Mouse (Mus musculus) forebrain, embryonic 10.5 days (tissue): ENCODE results near the gene Ccl22. TPM values are rescaled to one million over a fixed set of nuclear protein-coding genes. Genes with fewer than 3 reads are reported as not detected.

Source experiments
- DNase-seq: peaks from one replicate; pipeline ENCODE4 v3.0.0-alpha.2; 2017; ENCODE audit warnings: low spot score; ENCODE audit errors: extremely low spot score
- H3K27ac ChIP-seq: fragments of 300-500 bp; sonication (generic); 2 replicates; pipeline ENCODE4 v1.5.1; 2016; ENCODE audit warnings: mild to moderate bottlenecking
- H3K27me3 ChIP-seq: fragments of 300-500 bp; sonication (generic); 2 replicates; pipeline ENCODE4 v1.6.1; 2016; ENCODE audit warnings: mild to moderate bottlenecking; ENCODE audit not compliant: poor library complexity, severe bottlenecking
- H3K36me3 ChIP-seq: fragments of 300-500 bp; sonication (generic); replicated peaks from 2 replicates; pipeline ENCODE4 v1.6.1; 2016; ENCODE audit warnings: mild to moderate bottlenecking, moderate library complexity
- H3K4me1 ChIP-seq: fragments of 300-500 bp; sonication (generic); 2 replicates; pipeline ENCODE4 v1.6.1; 2016
- H3K4me3 ChIP-seq: fragments of 300-500 bp; sonication (generic); 2 replicates; pipeline ENCODE4 v1.5.1; 2016; ENCODE audit warnings: mild to moderate bottlenecking, moderate library complexity
- H3K9me3 ChIP-seq: fragments of 300-500 bp; sonication (generic); 2 replicates; pipeline ENCODE4 v1.6.1; 2016; ENCODE audit warnings: mild to moderate bottlenecking, moderate library complexity
- WGBS: fragments of 180-500 bp; shearing (Covaris S2); methylation state at CpG from one replicate; pipeline ENCODE4 v1.1.7; 2016; 5-methylcytosine and 5-hydroxymethylcytosine counted together
- polyA plus RNA-seq: library from polyadenylated mRNA; unstranded; fragments of >200 nt; fragmentation: Nextera tagmentation; extraction: Ambion mirVana; gene quantifications from 2 replicates; pipeline ENCODE4 v1.2.1, GENCODE M21; 2016

The Ccl22 gene
- polyA plus RNA-seq, 1 experiment from 2014 or later: not detected

DNA sequence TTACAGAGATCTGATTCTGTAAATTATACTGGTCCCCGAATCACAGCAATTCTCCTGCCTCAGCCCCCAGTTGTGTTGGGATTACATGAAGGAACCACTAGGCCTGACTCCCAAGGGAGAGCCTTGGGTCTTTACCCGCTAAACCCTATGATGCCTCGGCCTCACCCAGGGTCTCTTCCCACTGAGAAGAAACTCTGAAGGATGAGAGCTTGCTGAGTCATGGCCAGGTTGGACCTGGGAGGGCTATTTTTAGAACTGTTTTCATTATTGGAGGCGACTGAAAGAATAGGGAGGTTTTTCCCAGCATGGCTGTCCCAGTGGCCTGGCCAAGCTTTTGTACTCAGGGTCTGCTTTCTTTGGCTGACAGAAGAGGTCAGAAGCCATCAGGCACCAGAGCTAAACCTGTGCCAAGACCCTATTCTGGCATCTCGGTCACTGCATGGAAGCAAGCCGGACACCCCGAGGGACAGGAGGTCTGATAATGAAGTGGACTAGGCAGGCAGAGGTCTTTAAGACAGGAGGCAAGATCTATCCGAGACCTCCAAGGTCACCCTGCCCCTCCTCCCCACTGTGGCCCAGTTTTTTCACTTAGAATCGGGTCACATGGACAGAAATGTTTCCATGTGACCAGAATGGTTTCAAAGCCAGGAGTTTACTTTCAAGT, 38.5 kb upstream of the Ccl22 start:
- DNase-seq: no peak
- Histone ChIP-seq H3K4me3 (no peak overlapping the region), H3K27me3 (peaks cover 10% of the 10 kb centered on the region), H3K36me3 (no peaks in the 10 kb centered on the region), H3K4me1 (peaks cover 21% of the 10 kb centered on the region), H3K9me3 (no peaks in the 10 kb centered on the region), H3K27ac (no peak overlapping the region)
- 84% methylated on average over 9 of the region's 9 CpGs for WGBS

DNA sequence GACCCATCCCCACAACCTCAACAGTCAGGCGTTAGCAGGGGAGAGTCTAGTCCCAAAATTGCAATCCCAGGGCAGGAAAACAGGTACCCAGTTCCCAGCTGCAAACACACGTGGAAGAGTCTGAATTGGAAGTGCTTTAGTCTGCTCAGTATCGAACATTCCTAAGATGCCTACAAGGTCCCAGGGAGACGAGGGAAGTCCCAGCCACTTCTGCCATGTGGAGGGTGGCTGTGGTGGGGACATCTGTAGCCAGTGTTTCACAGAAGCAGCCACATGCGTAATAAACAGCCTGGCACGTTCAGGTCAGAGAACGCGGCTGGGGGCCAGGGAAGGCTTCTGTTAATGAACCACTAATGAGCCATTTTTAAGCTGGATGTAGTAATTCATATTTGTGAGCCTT, 35.1 kb upstream of the Ccl22 start:
- Histone ChIP-seq H3K27me3 (peaks cover 6% of the 10 kb centered on the region), H3K4me1 (peaks cover 19% of the 10 kb centered on the region), H3K27ac (no peak overlapping the region), H3K36me3 (no peaks in the 10 kb centered on the region), H3K4me3 (no peak overlapping the region), H3K9me3 (no peaks in the 10 kb centered on the region)
- DNase-seq: no peak
- WGBS: 65% methylated on average over 8 of the region's 8 CpGs

DNA sequence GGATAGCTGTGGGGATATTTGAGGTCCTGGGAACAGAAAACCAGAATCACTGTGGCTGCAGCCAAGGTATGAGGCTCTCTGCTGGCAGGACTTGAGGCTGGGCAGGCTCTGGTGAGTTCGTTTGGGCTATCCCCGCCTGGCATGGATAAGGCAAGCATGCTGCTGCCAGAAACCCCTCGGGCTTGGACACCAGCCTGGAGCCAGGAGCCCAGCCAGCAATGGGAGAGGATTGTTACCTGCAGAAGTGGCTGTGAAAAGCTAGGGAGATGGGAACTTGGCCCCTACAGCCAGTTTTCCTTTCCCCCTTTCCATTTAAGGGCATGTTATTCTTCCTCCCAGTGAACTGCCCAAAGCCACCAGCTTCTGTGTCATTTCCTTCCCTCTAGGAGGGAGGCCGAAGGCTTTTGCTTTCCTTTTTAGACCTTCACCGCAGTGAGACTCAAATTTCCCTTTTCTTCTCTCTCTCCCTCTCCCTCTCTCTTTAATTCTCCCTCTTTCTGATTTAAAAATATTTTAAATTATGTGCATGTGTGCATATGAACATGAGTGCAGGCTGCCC, 34.2 kb upstream of the Ccl22 start:
- peaks cover 13% of the 10 kb centered on the region for H3K4me1 ChIP-seq
- DNase-seq: no peak
- no peaks in the 10 kb centered on the region for H3K9me3 ChIP-seq
- no peaks in the 10 kb centered on the region for H3K27me3 ChIP-seq
- H3K27ac ChIP-seq: 0 out of 2 replicates have a peak overlapping the region, but pooled peaks have one; percentile 30
- WGBS: 69% methylated on average over 5 of the region's 5 CpGs
- H3K4me3 ChIP-seq: no peak overlapping the region
- no peaks in the 10 kb centered on the region for H3K36me3 ChIP-seq

DNA sequence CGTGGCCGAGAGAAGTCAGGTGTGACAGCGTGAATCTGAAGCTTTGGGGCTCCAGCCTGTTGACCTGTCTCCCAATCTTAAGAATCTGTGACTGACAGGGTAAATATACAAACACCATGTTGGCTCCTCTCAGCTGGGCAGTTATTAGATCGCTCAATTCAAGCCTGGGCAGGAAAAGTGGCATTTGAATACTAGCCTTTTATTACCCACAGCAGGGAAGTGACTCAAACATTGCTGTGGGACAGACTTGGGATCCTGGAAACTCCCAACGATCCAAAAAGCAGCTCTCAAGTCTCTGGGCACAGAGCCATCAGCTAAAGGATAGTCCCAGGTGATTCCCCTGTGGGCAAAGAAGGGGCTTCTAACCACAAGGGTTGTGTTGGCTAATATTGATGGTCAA, 30.8 kb upstream of the Ccl22 start:
- 65% methylated on average over 5 of the region's 5 CpGs for WGBS
- Histone ChIP-seq H3K4me1 (peaks cover 8% of the 10 kb centered on the region), H3K4me3 (no peak overlapping the region), H3K27ac (no peak overlapping the region), H3K27me3 (no peaks in the 10 kb centered on the region), H3K9me3 (no peaks in the 10 kb centered on the region), H3K36me3 (no peaks in the 10 kb centered on the region)
- DNase-seq: no peak

DNA sequence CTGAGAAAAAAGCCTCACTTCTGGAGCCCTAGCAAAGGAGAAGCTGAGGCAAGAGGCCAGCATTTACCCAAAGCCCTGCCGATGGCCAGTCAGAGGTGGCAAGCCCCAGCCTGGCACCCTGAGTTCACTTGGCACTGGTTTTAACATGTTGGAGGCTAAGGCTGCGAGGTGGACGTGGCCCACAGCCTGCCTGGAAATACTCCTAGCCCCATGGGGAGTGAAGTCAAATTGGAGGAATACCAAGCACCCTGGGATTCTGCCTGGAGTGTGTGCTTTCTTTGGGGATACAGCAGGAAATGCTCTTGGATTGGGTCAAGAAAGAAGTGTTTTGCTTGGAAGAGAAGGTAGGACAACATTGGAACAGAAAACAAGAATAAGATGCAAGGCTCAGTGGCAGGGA, 29.5 kb upstream of the Ccl22 start:
- H3K27me3 ChIP-seq: no peaks in the 10 kb centered on the region
- H3K4me1 ChIP-seq: 0 out of 2 replicates have a peak, but pooled peaks cover 3% of the 10 kb centered on the region
- H3K9me3 ChIP-seq: no peaks in the 10 kb centered on the region
- no peak for DNase-seq
- no peak overlapping the region for H3K27ac ChIP-seq
- 77% methylated on average over 3 of the region's 3 CpGs for WGBS
- H3K4me3 ChIP-seq: no peak overlapping the region
- H3K36me3 ChIP-seq: no peaks in the 10 kb centered on the region

DNA sequence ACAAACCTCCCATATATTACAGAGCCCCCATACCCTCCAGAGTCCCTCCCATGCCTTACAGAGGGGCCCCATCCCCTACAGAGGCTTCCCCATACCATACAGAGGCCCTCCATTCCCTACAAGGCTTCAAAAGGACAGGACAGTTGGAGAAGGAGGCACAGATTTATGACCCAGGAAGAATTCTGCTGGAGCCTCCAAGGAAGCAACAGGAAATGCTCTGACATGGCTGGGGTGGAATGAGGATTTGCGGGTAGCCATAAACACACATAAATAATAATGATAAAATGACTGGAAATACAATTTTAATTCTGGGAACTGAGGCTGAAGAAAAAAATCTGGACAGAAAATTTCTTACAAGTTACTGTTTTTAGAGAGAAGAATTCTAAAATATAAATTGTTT, 28.5 kb upstream of the Ccl22 start:
- H3K27me3 ChIP-seq: no peaks in the 10 kb centered on the region
- 86% methylated on average over 1 of the region's 1 CpGs for WGBS
- no peaks in the 10 kb centered on the region for H3K9me3 ChIP-seq
- H3K4me3 ChIP-seq: no peak overlapping the region
- no peak for DNase-seq
- no peaks in the 10 kb centered on the region for H3K36me3 ChIP-seq
- H3K4me1 ChIP-seq: 0 out of 2 replicates have a peak, but pooled peaks cover 3% of the 10 kb centered on the region
- no peak overlapping the region for H3K27ac ChIP-seq

DNA sequence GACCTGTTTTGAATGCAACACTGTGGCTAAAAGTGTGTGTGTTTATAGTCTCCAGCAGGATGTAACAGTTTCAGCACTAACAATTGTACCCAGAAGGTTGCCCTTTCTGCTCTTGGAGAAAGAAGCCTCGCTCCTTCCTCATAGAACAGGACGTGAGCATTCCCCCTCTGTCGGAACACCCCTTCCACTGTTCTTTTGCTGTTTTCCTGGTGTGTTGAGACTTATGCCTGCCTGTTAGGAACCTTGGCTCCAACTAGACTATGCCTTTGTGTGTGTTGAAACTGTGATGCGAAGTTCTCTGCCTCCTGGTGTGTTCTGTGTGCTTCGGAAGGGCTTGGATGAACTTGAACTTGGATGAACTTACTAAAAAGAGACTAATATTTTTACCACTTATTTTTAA, 19.4 kb upstream of the Ccl22 start:
- Histone ChIP-seq H3K9me3 (no peaks in the 10 kb centered on the region), H3K4me1 (no peaks in the 10 kb centered on the region), H3K4me3 (no peak overlapping the region), H3K27ac (no peak overlapping the region), H3K36me3 (no peaks in the 10 kb centered on the region), H3K27me3 (no peaks in the 10 kb centered on the region)
- DNase-seq: no peak
- 87% methylated on average over 5 of the region's 5 CpGs for WGBS

DNA sequence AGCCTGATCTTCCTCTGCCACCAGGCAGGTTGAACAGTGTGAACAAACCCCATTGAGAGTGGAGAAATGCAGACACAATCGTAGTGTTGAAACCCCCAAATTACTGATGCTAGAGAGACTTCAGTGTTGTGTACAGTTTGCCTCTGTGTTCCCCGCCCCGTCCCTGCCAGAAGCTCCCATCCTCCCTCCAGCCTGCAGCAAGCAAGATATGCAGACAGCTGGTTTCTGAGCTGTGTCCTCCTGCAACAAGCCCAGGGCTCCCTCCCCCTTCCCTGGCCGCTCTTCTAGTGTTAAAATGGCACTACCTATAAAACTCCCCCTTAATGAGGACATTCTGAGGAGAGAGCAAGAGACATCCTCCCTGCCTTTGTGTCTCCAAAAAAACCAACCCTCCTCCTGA, 16.1 kb upstream of the Ccl22 start:
- no peaks in the 10 kb centered on the region for H3K27me3 ChIP-seq
- no peaks in the 10 kb centered on the region for H3K36me3 ChIP-seq
- no peaks in the 10 kb centered on the region for H3K4me1 ChIP-seq
- no peak overlapping the region for H3K27ac ChIP-seq
- H3K4me3 ChIP-seq: no peak overlapping the region
- 80% methylated on average over 4 of the region's 4 CpGs for WGBS
- H3K9me3 ChIP-seq: no peaks in the 10 kb centered on the region
- DNase-seq: no peak

DNA sequence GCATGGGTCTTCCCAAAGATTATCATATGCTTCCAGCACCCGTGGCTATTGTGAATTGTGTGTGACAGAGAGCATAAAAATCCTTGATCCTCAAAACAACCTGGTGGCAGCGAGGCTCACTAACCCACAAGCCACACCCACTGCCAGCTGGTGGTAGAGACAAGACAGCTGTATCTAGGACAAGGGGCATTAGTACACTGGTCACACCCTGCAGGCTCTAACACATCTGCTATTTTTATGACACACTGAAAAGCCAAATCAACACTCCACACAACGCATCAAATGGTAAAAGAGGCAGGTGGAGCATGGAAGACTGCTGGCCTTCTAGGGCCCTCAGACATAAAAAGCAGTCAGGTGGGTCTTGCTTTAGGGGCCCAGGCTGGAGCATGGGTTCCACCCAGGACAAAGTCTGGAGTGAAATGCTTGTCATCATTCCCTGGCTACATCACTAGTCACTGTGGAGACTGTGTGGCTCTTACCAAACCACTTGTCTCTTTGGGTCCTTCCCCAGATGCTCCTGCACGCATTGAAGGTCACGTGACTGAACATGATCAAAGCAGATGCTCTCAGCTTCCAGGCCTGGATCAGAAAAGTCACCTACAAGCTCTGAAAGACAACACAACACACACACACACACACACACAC, 11.4 kb upstream of the Ccl22 start:
- H3K27ac ChIP-seq: no peak overlapping the region
- DNase-seq: no peak
- WGBS: 75% methylated on average over 5 of the region's 5 CpGs
- no peak overlapping the region for H3K4me3 ChIP-seq
- H3K9me3 ChIP-seq: no peaks in the 10 kb centered on the region
- no peaks in the 10 kb centered on the region for H3K36me3 ChIP-seq
- no peaks in the 10 kb centered on the region for H3K4me1 ChIP-seq
- no peaks in the 10 kb centered on the region for H3K27me3 ChIP-seq

DNA sequence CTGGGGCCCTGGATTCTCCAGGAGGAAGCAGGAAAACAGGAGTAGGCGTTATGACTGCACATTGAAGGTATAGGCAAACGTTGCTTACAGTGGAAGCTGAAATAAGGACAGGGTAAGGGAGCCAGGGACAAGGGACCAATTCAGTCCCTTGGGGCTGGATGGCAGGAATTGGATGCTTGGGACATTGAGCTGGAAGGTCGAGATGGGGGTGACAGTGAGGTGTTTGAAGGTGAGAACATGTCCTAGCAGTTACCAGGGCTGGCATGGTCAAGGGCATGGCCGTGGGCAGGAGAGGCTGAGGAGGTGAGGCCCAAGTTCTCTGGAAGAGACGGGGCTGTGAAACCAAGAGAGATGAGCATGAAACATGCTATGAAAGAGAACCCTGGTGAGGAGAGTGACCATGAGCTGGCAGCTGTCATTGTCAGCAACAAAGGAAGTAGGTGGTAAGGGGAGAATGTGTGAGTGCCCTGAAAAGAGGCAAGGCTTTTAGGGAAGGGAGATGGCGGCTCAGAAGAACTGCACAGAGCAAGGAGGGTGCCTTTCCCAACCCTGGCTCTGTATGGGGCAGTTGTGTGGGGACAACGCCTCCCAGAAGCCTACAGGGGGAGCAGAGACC, 10.5 kb upstream of the Ccl22 start:
- WGBS: 81% methylated on average over 7 of the region's 7 CpGs
- DNase-seq: no peak
- Histone ChIP-seq H3K27me3 (no peaks in the 10 kb centered on the region), H3K4me1 (no peaks in the 10 kb centered on the region), H3K36me3 (no peaks in the 10 kb centered on the region), H3K27ac (no peak overlapping the region), H3K9me3 (no peaks in the 10 kb centered on the region), H3K4me3 (no peak overlapping the region)

DNA sequence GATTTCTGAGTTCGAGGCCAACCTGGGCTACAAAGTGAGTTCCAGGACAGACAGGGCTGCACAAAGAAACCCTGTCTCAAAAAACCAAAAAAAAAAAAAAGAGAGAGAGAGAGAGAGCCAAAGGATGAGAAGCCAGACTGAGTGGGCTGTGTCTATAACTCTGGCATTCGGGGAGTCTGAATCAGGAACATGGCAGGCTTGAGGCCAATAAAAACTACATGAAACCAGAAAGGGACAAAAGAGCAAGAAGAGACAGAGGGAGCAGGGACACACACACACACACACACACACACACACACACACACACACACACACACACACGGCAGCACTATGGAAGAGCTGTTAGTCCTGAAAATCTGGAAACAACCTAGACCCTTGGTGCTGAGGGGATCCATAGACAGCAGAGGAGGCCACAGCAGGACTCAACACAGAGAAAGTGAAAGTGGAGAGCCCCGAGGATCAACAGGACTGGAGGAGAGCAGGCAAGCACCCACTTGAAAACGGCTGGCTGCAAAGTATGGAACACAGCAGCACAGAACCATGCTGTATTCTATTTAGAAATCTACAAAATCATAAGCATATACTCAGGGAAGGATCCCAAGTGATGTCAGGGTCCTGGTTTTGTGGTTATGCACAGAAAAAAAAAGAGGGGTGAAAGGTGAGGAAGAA, 9.8 kb upstream of the Ccl22 start:
- no peak for DNase-seq
- Histone ChIP-seq H3K27me3 (no peaks in the 10 kb centered on the region), H3K9me3 (no peaks in the 10 kb centered on the region), H3K4me3 (no peak overlapping the region), H3K4me1 (no peaks in the 10 kb centered on the region), H3K36me3 (no peaks in the 10 kb centered on the region), H3K27ac (no peak overlapping the region)
- WGBS: 76% methylated on average over 5 of the region's 5 CpGs

DNA sequence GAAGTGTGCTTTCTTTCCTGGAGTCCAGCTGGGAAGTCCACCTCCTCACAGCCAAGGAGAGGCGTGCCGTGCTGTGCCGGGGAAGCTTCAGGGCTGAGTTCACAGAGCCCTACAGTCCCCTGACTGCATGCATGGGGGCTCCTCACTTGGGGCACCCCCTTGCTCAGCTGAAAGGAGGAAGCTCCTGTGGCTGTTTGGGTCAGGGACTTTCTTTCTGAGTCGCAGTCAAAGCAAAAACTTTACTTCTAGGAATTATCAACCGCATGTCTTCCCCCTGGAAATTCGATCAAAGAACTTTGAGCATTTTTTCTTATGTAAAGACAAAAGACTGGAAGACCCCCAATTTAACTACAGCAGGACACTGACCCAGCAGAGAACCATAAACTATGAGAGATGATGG, 5.6 kb upstream of the Ccl22 start:
- H3K4me3 ChIP-seq: no peak overlapping the region
- 92% methylated on average over 6 of the region's 6 CpGs for WGBS
- no peaks in the 10 kb centered on the region for H3K9me3 ChIP-seq
- no peak for DNase-seq
- H3K27ac ChIP-seq: no peak overlapping the region
- H3K4me1 ChIP-seq: no peaks in the 10 kb centered on the region
- H3K36me3 ChIP-seq: no peaks in the 10 kb centered on the region
- H3K27me3 ChIP-seq: no peaks in the 10 kb centered on the region

DNA sequence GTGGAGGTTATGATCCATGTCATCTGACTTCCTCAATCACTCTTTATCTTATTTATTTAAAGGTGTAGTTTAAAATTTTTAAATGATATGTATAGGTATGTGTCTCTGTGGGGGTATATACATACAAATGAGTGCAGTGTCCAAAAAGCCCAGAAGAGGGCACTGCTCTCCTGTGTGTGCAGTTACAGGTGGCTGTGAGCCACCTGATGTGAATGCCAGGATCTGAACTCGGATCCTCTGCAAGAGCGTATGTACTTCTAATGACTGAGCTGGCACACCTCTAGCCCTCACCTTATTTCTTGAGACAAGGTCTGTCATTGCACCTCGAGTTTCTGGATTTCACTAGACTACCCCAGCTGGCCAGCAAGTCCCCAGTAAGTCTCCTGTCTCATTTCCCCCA, 4.8 kb upstream of the Ccl22 start:
- 84% methylated on average over 3 of the region's 3 CpGs for WGBS
- Histone ChIP-seq H3K4me3 (no peak overlapping the region), H3K9me3 (no peaks in the 10 kb centered on the region), H3K27ac (no peak overlapping the region), H3K36me3 (no peaks in the 10 kb centered on the region), H3K27me3 (no peaks in the 10 kb centered on the region), H3K4me1 (no peaks in the 10 kb centered on the region)
- DNase-seq: no peak
